Mouse (Mus musculus): ENCODE results near the gene Alx1. TPM values are rescaled to one million over a fixed set of nuclear protein-coding genes. Genes with fewer than 3 reads are reported as not detected.

Alx1 gene
- 0.23 TPM in 1 of 2 replicates, not detected in the other for polyA plus RNA-seq (2014; fragmentation: Nextera tagmentation; extraction: Ambion mirVana)

DNA sequence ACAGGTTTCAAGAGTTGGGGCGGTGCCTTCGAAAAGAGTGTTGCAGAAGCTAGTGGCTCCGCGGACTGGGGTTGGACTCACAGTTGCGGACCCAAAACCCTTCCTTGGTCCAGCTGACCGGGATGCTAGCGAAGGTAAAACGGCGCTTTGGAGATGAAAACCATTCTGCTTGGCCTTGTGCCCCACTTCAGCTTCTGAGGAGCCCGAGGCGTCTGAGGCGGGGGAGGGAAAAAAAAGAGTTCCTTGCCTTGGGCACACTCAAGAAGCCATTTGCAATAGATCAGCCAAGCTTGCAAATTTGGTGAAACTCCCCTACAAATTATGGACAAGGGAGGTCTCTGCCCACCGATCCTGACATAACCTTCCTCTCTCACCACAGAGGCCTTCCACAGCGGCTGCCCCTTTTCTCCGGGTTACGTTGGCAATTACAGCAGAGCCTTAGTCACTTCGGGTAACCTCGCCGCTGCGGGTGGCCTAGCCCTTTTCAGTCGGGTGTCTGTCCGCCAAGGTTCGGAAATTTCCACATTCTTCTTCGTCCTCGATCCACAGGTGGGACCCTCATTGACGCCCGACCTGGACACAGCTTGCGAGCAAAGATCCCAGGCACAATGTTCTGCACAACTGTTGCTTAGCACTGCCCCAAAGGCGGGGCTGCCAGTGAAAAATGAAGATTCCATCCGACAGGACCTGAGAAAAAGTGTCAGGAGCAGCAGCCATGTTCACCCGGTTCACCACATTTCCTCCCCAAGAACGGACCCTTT is at the start of gene Alx1:
Gene Alx1, minus strand, starts transcription at position 486 of the 761 bp plus-strand sequence.
- H3K4me3 ChIP-seq (ENCODE audit: low read depth, low read length), result no peak within 1 kb of the TSS
- H3K9me3 ChIP-seq (ENCODE audit: control insufficient read depth, low read length), result no peaks in the 10 kb centered on the region
- no peaks in the 10 kb centered on the region for H3K36me3 ChIP-seq (ENCODE audit: control insufficient read depth, insufficient read depth, low read length)
- H3K9ac ChIP-seq (replicated peaks; ENCODE audit: low read depth, low read length), result no peak within 1 kb of the TSS
- H3K27me3 ChIP-seq (ENCODE audit: control insufficient read depth, insufficient read depth, low read length), result peaks cover 62% of the 10 kb centered on the region
- H3K4me1 ChIP-seq (ENCODE audit: control insufficient read depth, insufficient read depth, low read length), result no peaks in the 10 kb centered on the region; the same call in 1 of the 2 replicates
- no peak within 1 kb of the TSS for H3K27ac ChIP-seq (ENCODE audit: low read depth, low read length)
- 1% methylated on average over 32 of the region's 32 CpGs for WGBS
- H3K4me2 ChIP-seq (ENCODE audit: low read depth, low read length), result no peak within 1 kb of the TSS
- ATAC-seq (ENCODE audit: low read depth), result no peak

DNA sequence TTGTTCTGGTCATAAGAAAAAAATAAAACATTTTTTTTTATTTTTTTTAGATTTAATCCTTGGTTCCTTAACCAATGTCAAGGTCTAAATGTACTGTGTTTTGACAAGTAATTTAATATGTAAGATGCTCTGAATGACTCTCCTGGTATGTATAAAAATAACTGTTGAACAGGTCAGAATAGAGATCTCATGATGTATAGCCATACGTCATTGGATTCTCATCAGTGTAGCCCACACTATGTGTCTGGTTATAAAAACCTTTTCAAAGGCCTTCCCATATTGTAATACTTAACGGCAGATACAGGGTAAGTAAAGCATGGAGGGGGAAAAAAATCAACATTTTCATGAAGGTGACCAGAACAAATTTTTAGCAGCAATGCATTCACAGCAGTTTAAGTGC is 19.6 kb upstream of the Alx1 start:
- ATAC-seq (ENCODE audit: low read depth), result no peak
- Histone ChIP-seq H3K4me3 (ENCODE audit: low read depth, low read length) (no peak overlapping the region), H3K4me1 (ENCODE audit: control insufficient read depth, insufficient read depth, low read length) (no peaks in the 10 kb centered on the region), H3K36me3 (ENCODE audit: control insufficient read depth, insufficient read depth, low read length) (no peaks in the 10 kb centered on the region), H3K27ac (ENCODE audit: low read depth, low read length) (no peak overlapping the region), H3K4me2 (ENCODE audit: low read depth, low read length) (no peak overlapping the region), H3K9me3 (ENCODE audit: control insufficient read depth, low read length) (no peaks in the 10 kb centered on the region), H3K27me3 (ENCODE audit: control insufficient read depth, insufficient read depth, low read length) (no peaks in the 10 kb centered on the region), H3K9ac (replicated peaks; ENCODE audit: low read depth, low read length) (no peak overlapping the region)
- WGBS, result 79% methylated on average over 2 of the region's 2 CpGs

DNA sequence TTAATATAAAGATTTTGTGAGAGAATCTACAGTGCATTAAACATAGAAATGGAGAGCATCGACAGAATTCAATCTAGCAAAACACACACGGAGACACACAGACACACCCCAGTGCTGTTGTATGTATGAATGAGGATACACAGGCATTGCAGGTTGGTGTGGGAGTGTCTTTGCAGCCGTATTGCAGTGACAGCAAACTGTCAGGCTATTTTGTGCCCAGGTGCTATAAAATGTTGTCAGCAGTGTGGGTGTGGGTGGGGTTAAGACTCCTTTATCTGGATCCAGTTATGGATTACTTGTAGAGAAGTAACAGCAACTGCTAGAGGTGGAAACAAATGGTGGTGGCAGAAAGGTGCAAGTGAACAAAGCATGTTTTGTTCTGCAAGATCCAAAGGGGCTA is 16.6 kb upstream of the Alx1 start:
- no peaks in the 10 kb centered on the region for H3K27me3 ChIP-seq (ENCODE audit: control insufficient read depth, insufficient read depth, low read length)
- no peak overlapping the region for H3K27ac ChIP-seq (ENCODE audit: low read depth, low read length)
- H3K4me2 ChIP-seq (ENCODE audit: low read depth, low read length), result no peak overlapping the region
- WGBS, result 65% methylated on average over 3 of the region's 3 CpGs
- H3K36me3 ChIP-seq (ENCODE audit: control insufficient read depth, insufficient read depth, low read length), result no peaks in the 10 kb centered on the region
- no peak for ATAC-seq (ENCODE audit: low read depth)
- no peak overlapping the region for H3K4me3 ChIP-seq (ENCODE audit: low read depth, low read length)
- no peak overlapping the region for H3K9ac ChIP-seq (replicated peaks; ENCODE audit: low read depth, low read length)
- no peaks in the 10 kb centered on the region for H3K9me3 ChIP-seq (ENCODE audit: control insufficient read depth, low read length)
- no peaks in the 10 kb centered on the region for H3K4me1 ChIP-seq (ENCODE audit: control insufficient read depth, insufficient read depth, low read length)

GRCm38 (mm10) chr10:103045019-103045418 is 15.0 kb upstream of the Alx1 start:
- no peaks in the 10 kb centered on the region for H3K9me3 ChIP-seq (ENCODE audit: control insufficient read depth, low read length)
- no peak overlapping the region for H3K9ac ChIP-seq (replicated peaks; ENCODE audit: low read depth, low read length)
- no peaks in the 10 kb centered on the region for H3K27me3 ChIP-seq (ENCODE audit: control insufficient read depth, insufficient read depth, low read length)
- ATAC-seq (ENCODE audit: low read depth), result no peak
- H3K4me3 ChIP-seq (ENCODE audit: low read depth, low read length), result no peak overlapping the region
- WGBS, result 66% methylated on average over 2 of the region's 2 CpGs
- H3K4me2 ChIP-seq (ENCODE audit: low read depth, low read length), result no peak overlapping the region
- H3K27ac ChIP-seq (ENCODE audit: low read depth, low read length), result no peak overlapping the region
- H3K36me3 ChIP-seq (ENCODE audit: control insufficient read depth, insufficient read depth, low read length), result no peaks in the 10 kb centered on the region
- no peaks in the 10 kb centered on the region for H3K4me1 ChIP-seq (ENCODE audit: control insufficient read depth, insufficient read depth, low read length)

DNA sequence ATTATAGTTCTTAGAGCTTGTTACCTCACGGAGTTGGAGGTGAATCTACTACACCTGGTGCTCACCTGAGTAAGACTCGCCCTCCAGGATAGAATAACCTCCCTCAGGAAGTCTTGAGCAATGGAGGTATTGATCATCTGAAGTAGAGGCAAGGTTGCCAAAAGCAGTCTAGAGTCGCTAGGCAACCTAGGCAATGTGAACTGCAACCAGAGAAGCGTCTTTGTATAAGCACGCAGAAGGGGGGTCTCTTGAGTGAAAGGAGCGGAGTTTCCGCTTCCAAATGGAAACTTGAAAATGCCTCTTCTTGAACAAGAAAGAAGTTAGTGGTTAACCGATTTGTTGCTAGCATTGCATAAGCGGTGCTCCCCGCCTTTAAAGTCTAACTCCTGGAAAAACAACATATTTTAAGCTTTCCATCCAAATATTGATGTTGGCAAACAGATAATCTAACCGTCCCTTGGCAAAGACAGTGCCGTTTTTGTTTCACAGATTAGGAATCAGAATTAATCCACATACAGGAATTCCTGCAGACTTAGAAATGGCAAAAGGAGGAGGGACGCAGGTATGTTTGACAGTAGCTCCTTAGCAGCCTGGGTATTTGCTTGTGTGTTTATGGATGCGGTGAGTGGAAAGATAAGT is 5.1 kb upstream of the Alx1 start:
- 2% methylated on average over 14 of the region's 14 CpGs for WGBS
- H3K27me3 ChIP-seq (ENCODE audit: control insufficient read depth, insufficient read depth, low read length), result peaks cover 51% of the 10 kb centered on the region

GRCm38 (mm10) chr10:103030931-103031330 is 916 bp upstream of the Alx1 start:
- 4% methylated on average over 11 of the region's 11 CpGs for WGBS
- no peak overlapping the region for H3K27ac ChIP-seq (ENCODE audit: low read depth, low read length)
- no peaks in the 10 kb centered on the region for H3K36me3 ChIP-seq (ENCODE audit: control insufficient read depth, insufficient read depth, low read length)
- no peaks in the 10 kb centered on the region; the same call in 1 of the 2 replicates for H3K4me1 ChIP-seq (ENCODE audit: control insufficient read depth, insufficient read depth, low read length)
- no peak overlapping the region for H3K9ac ChIP-seq (replicated peaks; ENCODE audit: low read depth, low read length)
- peaks cover 62% of the 10 kb centered on the region for H3K27me3 ChIP-seq (ENCODE audit: control insufficient read depth, insufficient read depth, low read length)
- H3K4me2 ChIP-seq (ENCODE audit: low read depth, low read length), result no peak overlapping the region
- no peak for ATAC-seq (ENCODE audit: low read depth)
- no peak overlapping the region for H3K4me3 ChIP-seq (ENCODE audit: low read depth, low read length)
- H3K9me3 ChIP-seq (ENCODE audit: control insufficient read depth, low read length), result no peaks in the 10 kb centered on the region

More for the DNA sequence above, 5.1 kb upstream of the Alx1 start:
- H3K36me3 ChIP-seq (ENCODE audit: control insufficient read depth, insufficient read depth, low read length), result no peaks in the 10 kb centered on the region
- H3K9me3 ChIP-seq (ENCODE audit: control insufficient read depth, low read length), result no peaks in the 10 kb centered on the region
- H3K4me3 ChIP-seq (ENCODE audit: low read depth, low read length), result no peak overlapping the region
- no peak overlapping the region for H3K4me2 ChIP-seq (ENCODE audit: low read depth, low read length)
- no peak overlapping the region for H3K27ac ChIP-seq (ENCODE audit: low read depth, low read length)
- no peak for ATAC-seq (ENCODE audit: low read depth)
- H3K4me1 ChIP-seq (ENCODE audit: control insufficient read depth, insufficient read depth, low read length), result no peaks in the 10 kb centered on the region
- no peak overlapping the region for H3K9ac ChIP-seq (replicated peaks; ENCODE audit: low read depth, low read length)

DNA sequence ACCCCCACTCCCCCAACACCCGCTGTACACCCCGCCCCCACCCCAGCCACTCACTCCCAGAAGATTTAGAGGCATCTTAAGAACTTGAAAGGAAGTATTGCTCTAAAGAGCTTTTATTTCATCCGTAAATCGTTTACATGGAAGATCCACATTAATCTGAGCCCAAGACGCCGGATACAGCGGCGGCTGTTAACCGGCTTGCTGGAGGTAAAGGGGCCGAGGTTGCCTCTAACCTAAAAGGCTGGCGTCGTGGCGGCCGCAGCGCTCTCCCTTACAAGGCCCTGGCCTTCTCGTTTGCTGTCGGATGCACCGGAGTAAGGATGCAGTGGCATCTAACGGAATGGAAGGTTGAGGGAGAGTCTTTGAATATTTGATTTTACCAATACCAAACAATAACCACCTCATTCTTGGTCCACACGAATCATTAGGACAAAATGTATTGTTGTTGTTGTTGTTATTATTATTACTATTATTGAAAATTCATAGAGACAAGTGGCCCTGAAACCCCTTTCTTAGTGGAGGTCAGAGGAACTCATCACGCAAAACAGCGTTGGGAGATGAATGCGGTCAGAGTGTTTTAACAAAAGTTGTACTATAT is 784 bp downstream of the Alx1 start:
- Histone ChIP-seq H3K9me3 (ENCODE audit: control insufficient read depth, low read length) (no peaks in the 10 kb centered on the region), H3K27me3 (ENCODE audit: control insufficient read depth, insufficient read depth, low read length) (peaks cover 56% of the 10 kb centered on the region), H3K36me3 (ENCODE audit: control insufficient read depth, insufficient read depth, low read length) (no peaks in the 10 kb centered on the region), H3K27ac (ENCODE audit: low read depth, low read length) (no peak overlapping the region), H3K4me1 (ENCODE audit: control insufficient read depth, insufficient read depth, low read length) (no peaks in the 10 kb centered on the region; the same call in 1 of the 2 replicates), H3K9ac (replicated peaks; ENCODE audit: low read depth, low read length) (no peak overlapping the region), H3K4me2 (ENCODE audit: low read depth, low read length) (no peak overlapping the region; the same call in 1 of the 2 replicates), H3K4me3 (ENCODE audit: low read depth, low read length) (no peak overlapping the region; the same call in 1 of the 2 replicates)
- whole genome bisulfite sequencing, result under 1% methylated on average over 23 of the region's 23 CpGs
- ATAC-seq (ENCODE audit: low read depth), result 0 out of 2 replicates have a peak, but pooled peaks have one; percentile 36

- peaks cover 57% of the 10 kb centered on the region for H3K27me3 ChIP-seq (ENCODE audit: control insufficient read depth, insufficient read depth, low read length)
- no peaks in the 10 kb centered on the region for H3K36me3 ChIP-seq (ENCODE audit: control insufficient read depth, insufficient read depth, low read length)
- no peaks in the 10 kb centered on the region for H3K9me3 ChIP-seq (ENCODE audit: control insufficient read depth, low read length)
- no peak overlapping the region for H3K9ac ChIP-seq (replicated peaks; ENCODE audit: low read depth, low read length)
- peak; percentile 56 for ATAC-seq (ENCODE audit: low read depth)
- no peak overlapping the region for H3K27ac ChIP-seq (ENCODE audit: low read depth, low read length)
- peak overlapping the region; percentile 22; the same call in 1 of the 2 replicates for H3K4me2 ChIP-seq (ENCODE audit: low read depth, low read length)
- no peaks in the 10 kb centered on the region; the same call in 1 of the 2 replicates for H3K4me1 ChIP-seq (ENCODE audit: control insufficient read depth, insufficient read depth, low read length)
- under 1% methylated on average over 50 of the region's 50 CpGs for WGBS
- H3K4me3 ChIP-seq (ENCODE audit: low read depth, low read length), result peak overlapping the region; percentile 11; the same call in 1 of the 2 replicates
Observed at GRCm38 (mm10) chr10:103028253-103029131, 1.5 kb downstream of the Alx1 start.
